Mouse (Mus musculus) left cerebral cortex, adult 2 months (tissue): Measurements from ENCODE around the gene Btbd7. TPM values are rescaled to one million over a fixed set of nuclear protein-coding genes. Genes with fewer than 3 reads are reported as not detected.

Experiments used
- DNase-seq, 2 experiments: peaks; one replicate each; pipeline ENCODE4 v3.0.0; 2021 to 2022; ENCODE audit warnings: low spot score in 2 of 2, mixed read lengths in 1 of 2; ENCODE audit errors: extremely low spot score in 1 of 2
- H3K27ac ChIP-seq: fragments of 200-600 bp; 2 replicates; pipeline ENCODE4 v1.8.1; 2022
- H3K4me3 ChIP-seq: fragments of 200-600 bp; 2 replicates; pipeline ENCODE4 v1.8.1; 2022
- CTCF ChIP-seq: fragments of 200-600 bp; IDR thresholded peaks from 2 replicates; pipeline ENCODE4 v1.8.1; 2022; ENCODE audit warnings: antibody characterized with exemption, mild to moderate bottlenecking, moderate library complexity
- intact Hi-C: fragments of 180-260 bp; cut with DNase I; formaldehyde crosslinking; loops from one replicate; pipeline ENCODE4 v1.15.1; 2025
- total RNA-seq, 2 experiments: library from RNA; stranded (reverse); gene quantifications; 2 replicates each; pipeline ENCODE4 v1.2.3; 2021

Btbd7 gene
- total RNA-seq, 2 experiments from 2014 or later = 19.1 to 20.8 TPM

- TF ChIP-seq CTCF = no peak
- DNase-seq = no peak
Observed at GRCm38 (mm10) chr12:102860806-102861205, 17.5 kb downstream of the Btbd7 start.

DNA sequence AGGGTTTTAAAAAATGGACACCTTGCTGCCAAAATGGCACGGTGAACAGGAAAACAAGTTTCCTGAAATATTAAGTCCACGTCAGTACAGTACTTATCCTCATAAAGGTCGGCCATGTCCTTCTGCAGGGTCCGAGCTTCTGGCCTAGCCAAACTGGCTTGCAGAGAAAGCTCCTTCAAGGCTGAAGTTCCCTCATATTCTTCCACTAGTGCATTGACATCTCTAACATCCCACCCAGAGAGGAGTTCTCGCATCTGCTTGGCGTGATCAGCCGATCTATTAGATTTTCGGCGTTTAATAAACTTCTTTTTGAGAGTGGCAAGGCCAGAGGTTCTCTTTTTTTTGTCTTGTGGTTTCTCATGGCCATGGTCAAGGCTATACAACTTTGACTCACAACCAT is 40.0 kb downstream of the Btbd7 start:
- Histone ChIP-seq H3K4me3 (no peak overlapping the region), H3K27ac (no peak overlapping the region)
- intact Hi-C loops = no loop called here
- DNase-seq = no peak
- TF ChIP-seq CTCF = no peak

More at GRCm38 (mm10) chr12:102860806-102861205, 17.5 kb downstream of the Btbd7 start:
- Histone ChIP-seq H3K27ac (no peak overlapping the region), H3K4me3 (no peak overlapping the region)
- intact Hi-C loops = no loop called here

DNA sequence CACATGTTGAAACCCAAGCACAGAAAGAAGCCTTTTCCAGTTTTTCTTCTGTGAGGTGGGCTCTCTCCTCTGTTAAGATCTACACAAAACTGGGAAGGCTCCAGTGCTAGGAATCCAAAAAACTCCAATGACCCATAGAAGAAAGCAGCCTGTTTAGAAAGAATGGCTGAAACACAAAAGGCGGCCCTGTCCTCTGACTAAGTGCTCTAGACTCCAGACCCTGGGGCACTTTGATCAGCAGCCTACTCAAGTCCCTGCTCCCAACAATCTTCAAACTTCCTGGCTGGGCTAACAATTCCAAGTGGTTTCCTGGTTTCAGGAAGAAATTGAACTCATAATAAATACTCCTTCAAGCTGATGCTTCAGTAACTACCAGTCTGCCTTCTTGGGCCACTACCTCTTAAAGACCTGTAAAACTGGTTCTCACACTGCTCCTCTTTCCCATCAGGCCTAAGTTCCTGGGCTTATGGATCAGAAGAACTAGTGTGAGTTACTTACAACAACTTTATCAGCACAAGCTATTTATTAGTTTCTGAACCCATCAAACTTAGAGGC is 45.4 kb downstream of the Btbd7 start:
- TF ChIP-seq CTCF = no peak
- intact Hi-C loops = no loop called here
- H3K27ac ChIP-seq = no peak overlapping the region
- DNase-seq = no peak
- no peak overlapping the region for H3K4me3 ChIP-seq

DNA sequence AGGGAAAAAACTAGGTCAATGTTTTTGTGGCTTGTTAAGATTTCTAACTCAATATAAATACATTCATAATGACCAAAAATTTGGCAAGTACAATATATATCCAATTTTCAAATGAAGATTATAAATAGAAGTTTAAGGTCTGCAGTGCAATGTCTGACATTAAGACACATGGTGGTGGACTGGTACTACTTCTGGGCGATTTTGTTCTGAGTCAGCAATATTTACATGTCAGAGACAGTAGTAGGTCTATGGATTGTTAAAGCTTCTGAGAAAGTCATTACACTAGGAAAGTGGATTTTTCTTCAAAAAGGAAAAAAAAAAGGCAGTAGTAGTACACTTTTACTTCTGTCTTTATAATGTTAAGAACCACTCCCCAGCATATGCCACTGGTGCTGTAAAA is 46.4 kb downstream of the Btbd7 start:
- no peak overlapping the region for H3K27ac ChIP-seq

GRCm38 (mm10) chr12:102827119-102827518 is 51.2 kb downstream of the Btbd7 start:
- Histone ChIP-seq H3K27ac (no peak overlapping the region), H3K4me3 (no peak overlapping the region)
- intact Hi-C loops = no loop called here
- DNase-seq = no peak
- no peak for TF ChIP-seq CTCF

More for the DNA sequence above, 46.4 kb downstream of the Btbd7 start:
- no peak for TF ChIP-seq CTCF
- DNase-seq = no peak
- intact Hi-C loops = no loop called here
- H3K4me3 ChIP-seq = no peak overlapping the region

DNA sequence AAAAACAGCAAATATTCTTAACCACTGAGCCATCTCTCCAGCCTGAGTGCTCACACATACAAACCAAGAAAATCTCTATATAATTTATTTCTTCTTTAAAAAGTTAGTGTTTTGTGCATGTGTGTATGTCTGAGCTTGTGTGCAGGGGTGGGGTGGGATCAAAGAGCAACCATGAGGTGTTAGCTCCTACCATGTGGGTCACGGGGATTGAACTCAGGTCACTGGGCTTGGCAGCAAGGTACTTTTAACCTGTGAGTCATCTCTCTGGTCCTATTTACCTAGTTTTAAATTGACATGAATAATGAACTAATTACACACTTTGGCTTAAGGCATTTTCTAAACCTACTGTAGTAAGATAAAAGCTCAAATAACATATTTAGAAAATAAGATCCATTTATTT is 51.9 kb downstream of the Btbd7 start:
- DNase-seq = no peak
- TF ChIP-seq CTCF = no peak

DNA sequence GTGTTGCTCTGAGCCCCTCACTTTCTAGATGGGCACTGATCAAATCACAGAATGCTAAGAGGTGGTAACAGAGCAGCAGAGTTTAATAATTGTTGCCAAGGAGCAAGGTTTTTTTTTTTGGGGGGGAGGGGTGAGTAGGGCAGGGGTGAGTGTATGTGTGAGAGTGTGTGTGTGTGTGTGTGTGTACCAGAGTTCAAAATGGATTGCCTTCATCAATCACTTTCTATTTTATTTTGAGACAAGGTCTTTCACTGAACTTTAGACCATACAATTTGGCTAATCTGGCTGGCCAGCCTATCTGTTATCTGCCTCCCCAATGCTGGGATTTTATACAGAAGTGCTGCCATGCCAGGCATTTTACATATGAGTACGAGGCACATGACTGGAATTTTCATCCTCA is 63.4 kb downstream of the Btbd7 start:
- intact Hi-C loops = no loop called here
- no peak for DNase-seq
- no peak for TF ChIP-seq CTCF
- Histone ChIP-seq H3K4me3 (no peak overlapping the region), H3K27ac (no peak overlapping the region)

More for the DNA sequence above, 51.9 kb downstream of the Btbd7 start:
- Histone ChIP-seq H3K4me3 (no peak overlapping the region), H3K27ac (no peak overlapping the region)
- intact Hi-C loops = no loop called here

DNA sequence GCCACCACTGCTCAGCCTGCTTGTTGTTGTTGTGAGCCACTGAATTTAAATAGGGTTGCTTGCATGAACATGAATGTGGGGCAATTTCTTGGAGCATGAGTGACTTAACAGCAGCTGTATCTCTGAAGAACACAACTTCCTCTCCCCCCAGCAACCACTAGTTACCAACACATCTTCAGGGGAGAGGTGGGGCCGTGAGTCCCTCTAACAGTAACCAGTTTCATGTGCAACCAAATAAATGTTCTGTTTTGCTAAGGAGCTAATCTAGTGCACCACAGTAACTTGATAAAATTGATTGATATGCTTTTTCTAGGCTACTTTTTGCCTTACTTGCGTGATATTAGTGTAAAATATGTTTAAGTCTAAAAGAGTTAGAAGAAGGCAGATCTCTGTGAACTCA is 78.7 kb downstream of the Btbd7 start:
- no peak for TF ChIP-seq CTCF
- DNase-seq = no peak
- Histone ChIP-seq H3K27ac (no peak overlapping the region), H3K4me3 (no peak overlapping the region)
- intact Hi-C loops = no loop called here

GRCm38 (mm10) chr12:102787927-102788326 is 90.3 kb downstream of the Btbd7 start:
- H3K27ac ChIP-seq = no peak overlapping the region
- no peak for DNase-seq
- intact Hi-C loops = no loop called here
- H3K4me3 ChIP-seq = no peak overlapping the region
- TF ChIP-seq CTCF = no peak

DNA sequence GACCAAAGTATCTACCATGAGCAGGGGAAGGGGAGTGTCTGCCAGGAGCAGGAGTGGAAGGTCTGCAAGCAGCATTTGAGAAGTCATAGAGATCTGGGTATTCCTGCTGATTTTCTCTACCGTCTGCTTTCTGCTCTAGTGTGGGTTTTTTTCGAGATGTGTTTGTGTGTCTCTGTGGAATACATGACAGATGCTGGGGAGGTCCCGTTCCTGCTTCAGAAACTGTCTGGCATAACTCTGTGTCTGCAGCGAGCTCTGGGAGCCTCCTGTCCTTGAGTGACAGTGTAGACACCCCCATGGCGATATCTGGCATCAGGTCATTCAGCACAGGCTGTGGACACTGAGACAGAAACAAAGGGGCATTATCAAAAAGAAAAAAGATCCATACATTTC is 92.7 kb downstream of the Btbd7 start:
- no peak for DNase-seq
- Histone ChIP-seq H3K27ac (no peak overlapping the region), H3K4me3 (no peak overlapping the region)
- TF ChIP-seq CTCF = no peak
- intact Hi-C loops = no loop called here

GRCm38 (mm10) chr12:102784899-102785592 is 93.2 kb downstream of the Btbd7 start:
- no peak for TF ChIP-seq CTCF
- intact Hi-C loops = no loop called here
- DNase-seq = no peak
- Histone ChIP-seq H3K4me3 (no peak overlapping the region), H3K27ac (no peak overlapping the region)

- Histone ChIP-seq H3K4me3 (no peak overlapping the region), H3K27ac (no peak overlapping the region)
- intact Hi-C loops = no loop called here
- no peak for DNase-seq
- no peak for TF ChIP-seq CTCF
Observed at GRCm38 (mm10) chr12:102782841-102783240, 95.4 kb downstream of the Btbd7 start.

GRCm38 (mm10) chr12:102779452-102779851 is 98.8 kb downstream of the Btbd7 start:
- intact Hi-C loops = no loop called here
- Histone ChIP-seq H3K27ac (no peak overlapping the region), H3K4me3 (no peak overlapping the region)
- peak; percentile 10; the same call in 1 of the 2 replicates for TF ChIP-seq CTCF
- DNase-seq = no peak
